Mouse (Mus musculus) midbrain, embryonic 11.5 days (tissue): ENCODE results near the gene Mrm1. TPM values are rescaled to one million over a fixed set of nuclear protein-coding genes. Genes with fewer than 3 reads are reported as not detected.
"Not testable (repeated sequence)": the region's sequence is repeated elsewhere in the genome, so short reads cannot be mapped to it uniquely, and the experiment has no call there.

Source experiments
- ATAC-seq: fragments of 200-750 bp; cut with Nextera tagmentation; 2 replicates; pipeline ENCODE4 v1.8.0; 2017; ENCODE audit warnings: moderate TSS enrichment, moderate library complexity; ENCODE audit not compliant: low FRiP score
- DNase-seq: peaks from one replicate; pipeline ENCODE4 v3.0.0; 2015; ENCODE audit warnings: low spot score; ENCODE audit errors: missing footprints
- H3K27ac ChIP-seq: fragments of 300-500 bp; sonication (generic); 2 replicates; pipeline ENCODE4 v1.5.1; 2014; ENCODE audit warnings: low read depth, low read length
- H3K27me3 ChIP-seq: fragments of 300-500 bp; sonication (generic); 2 replicates; pipeline ENCODE4 v1.6.1; 2014; ENCODE audit warnings: mild to moderate bottlenecking, low read length, moderate library complexity, mixed read lengths; ENCODE audit not compliant: control insufficient read depth, insufficient read depth
- H3K36me3 ChIP-seq: fragments of 300-500 bp; sonication (generic); 2 replicates; pipeline ENCODE4 v1.6.1; 2014; ENCODE audit warnings: mild to moderate bottlenecking, low read length, moderate library complexity, mixed read lengths; ENCODE audit not compliant: control insufficient read depth, insufficient read depth
- H3K4me1 ChIP-seq: fragments of 300-500 bp; sonication (generic); 2 replicates; pipeline ENCODE4 v1.6.1; 2014; ENCODE audit warnings: low read length; ENCODE audit not compliant: control insufficient read depth, insufficient read depth
- H3K4me2 ChIP-seq: fragments of 300-500 bp; sonication (generic); 2 replicates; pipeline ENCODE4 v1.6.1; 2014; ENCODE audit warnings: mild to moderate bottlenecking, moderate library complexity
- H3K4me3 ChIP-seq: fragments of 300-500 bp; sonication (generic); 2 replicates; pipeline ENCODE4 v1.5.1; 2014; ENCODE audit warnings: low read depth, low read length
- H3K9ac ChIP-seq: fragments of 300-500 bp; sonication (generic); 2 replicates; pipeline ENCODE4 v1.6.1; 2014; ENCODE audit warnings: low read length
- H3K9me3 ChIP-seq: fragments of 300-500 bp; sonication (generic); 2 replicates; pipeline ENCODE4 v1.6.1; 2016; ENCODE audit warnings: low read length; ENCODE audit not compliant: control insufficient read depth
- WGBS: fragments of 180-500 bp; shearing (Covaris S2); extraction: QIAGEN DNeasy Blood & Tissue Kit; methylation state at CpG from one replicate; pipeline ENCODE4 v1.1.7; 2014; 5-methylcytosine and 5-hydroxymethylcytosine counted together
- polyA plus RNA-seq: library from polyadenylated mRNA; unstranded; fragments of >200 nt; fragmentation: Nextera tagmentation; extraction: Ambion mirVana; gene quantifications from 2 replicates; pipeline ENCODE4 v1.2.1, GENCODE M21; 2014

The Mrm1 gene
- polyA plus RNA-seq, 1 experiment from 2014 or later, result 11.4 TPM

- WGBS, result 81% methylated on average over 11 of the region's 11 CpGs
- H3K36me3 ChIP-seq, H3K27me3 ChIP-seq, H3K4me1 ChIP-seq, H3K9me3 ChIP-seq, DNase-seq, ATAC-seq: not testable (repeated sequence)
- H3K4me3 ChIP-seq, result peak overlapping the region; percentile 48
- peak overlapping the region; percentile 70 for H3K9ac ChIP-seq
- H3K27ac ChIP-seq, result 0 out of 2 replicates have a peak overlapping the region, but pooled peaks have one; percentile 3
- peak overlapping the region; percentile 96 for H3K4me2 ChIP-seq
Measured at GRCm38 (mm10) chr11:84829495-84829894, 10.2 kb upstream of the Mrm1 start.

- 0 out of 2 replicates have a peak within 1 kb of the TSS, but pooled peaks have one; percentile 3 for H3K27ac ChIP-seq
- H3K4me3 ChIP-seq, result peak within 1 kb of the TSS; percentile 48
- H3K4me2 ChIP-seq, result peak within 1 kb of the TSS; percentile 96
- peaks cover 5% of the 10 kb centered on the region; the same call in 1 of the 2 replicates for H3K4me1 ChIP-seq
- no peaks in the 10 kb centered on the region for H3K9me3 ChIP-seq
- ATAC-seq, result peak; percentile 95
- under 1% methylated on average over 62 of the region's 62 CpGs for WGBS
- peak within 1 kb of the TSS; percentile 70 for H3K9ac ChIP-seq
- H3K27me3 ChIP-seq, result no peaks in the 10 kb centered on the region
- DNase-seq, result peak; percentile 97
- H3K36me3 ChIP-seq, result no peaks in the 10 kb centered on the region
Measured at GRCm38 (mm10) chr11:84828516-84829399, 9.4 kb upstream of the Mrm1 start, which contains the start of gene Dhrs11. TSS of gene Dhrs11 (minus strand) at chr11:84828994.

- Histone ChIP-seq H3K4me2 (peak overlapping the region; percentile 96), H3K9ac (peak overlapping the region; percentile 70; the same call in 1 of the 2 replicates), H3K9me3 (no peaks in the 10 kb centered on the region), H3K4me3 (peak overlapping the region; percentile 48), H3K27ac (no peak overlapping the region), H3K4me1 (peaks cover 5% of the 10 kb centered on the region; the same call in 1 of the 2 replicates), H3K27me3 (no peaks in the 10 kb centered on the region), H3K36me3 (no peaks in the 10 kb centered on the region)
- WGBS, result 43% methylated on average over 3 of the region's 3 CpGs
- DNase-seq, result no peak
- ATAC-seq, result no peak
Measured at GRCm38 (mm10) chr11:84827901-84828503, 8.7 kb upstream of the Mrm1 start.

- no peaks in the 10 kb centered on the region for H3K36me3 ChIP-seq
- no peaks in the 10 kb centered on the region for H3K27me3 ChIP-seq
- H3K9ac ChIP-seq, result no peak overlapping the region
- ATAC-seq (no peak), DNase-seq (no peak)
- peaks cover 5% of the 10 kb centered on the region; the same call in 1 of the 2 replicates for H3K4me1 ChIP-seq
- H3K9me3 ChIP-seq, result no peaks in the 10 kb centered on the region
- no peak overlapping the region for H3K4me3 ChIP-seq
- no peak overlapping the region for H3K4me2 ChIP-seq
- H3K27ac ChIP-seq, result no peak overlapping the region
Measured at GRCm38 (mm10) chr11:84827492-84827891, 8.2 kb upstream of the Mrm1 start.

GRCm38 (mm10) chr11:84826185-84826584 is 6.9 kb upstream of the Mrm1 start:
- DNase-seq (no peak), ATAC-seq (no peak)
- Histone ChIP-seq H3K4me1 (peaks cover 5% of the 10 kb centered on the region; the same call in 1 of the 2 replicates), H3K27ac (no peak overlapping the region), H3K9me3 (no peaks in the 10 kb centered on the region), H3K9ac (no peak overlapping the region), H3K27me3 (no peaks in the 10 kb centered on the region), H3K4me2 (no peak overlapping the region), H3K4me3 (no peak overlapping the region), H3K36me3 (no peaks in the 10 kb centered on the region)
- 80% methylated on average over 3 of the region's 3 CpGs for WGBS

- Histone ChIP-seq H3K27ac (no peak overlapping the region; the same call in 1 of the 2 replicates), H3K9me3 (no peaks in the 10 kb centered on the region), H3K4me3 (no peak overlapping the region), H3K4me1 (peaks cover 5% of the 10 kb centered on the region; the same call in 1 of the 2 replicates), H3K9ac (no peak overlapping the region), H3K4me2 (no peak overlapping the region), H3K36me3 (no peaks in the 10 kb centered on the region), H3K27me3 (no peaks in the 10 kb centered on the region)
- 90% methylated on average over 10 of the region's 10 CpGs for WGBS
- DNase-seq (no peak), ATAC-seq (no peak)
Measured at GRCm38 (mm10) chr11:84825261-84825807, 6.0 kb upstream of the Mrm1 start.

GRCm38 (mm10) chr11:84823484-84823897 is 4.2 kb upstream of the Mrm1 start:
- Histone ChIP-seq H3K36me3 (no peaks in the 10 kb centered on the region), H3K27ac (no peak overlapping the region), H3K9ac (no peak overlapping the region), H3K4me1 (peaks cover 10% of the 10 kb centered on the region), H3K9me3 (no peaks in the 10 kb centered on the region), H3K4me2 (no peak overlapping the region), H3K27me3 (no peaks in the 10 kb centered on the region), H3K4me3 (no peak overlapping the region)
- 60% methylated on average over 10 of the region's 10 CpGs for WGBS
- no peak for ATAC-seq
- no peak for DNase-seq

GRCm38 (mm10) chr11:84822487-84822886 is 3.2 kb upstream of the Mrm1 start:
- no peak for ATAC-seq
- Histone ChIP-seq H3K27ac (no peak overlapping the region), H3K27me3 (no peaks in the 10 kb centered on the region), H3K4me2 (no peak overlapping the region), H3K36me3 (no peaks in the 10 kb centered on the region), H3K9me3 (no peaks in the 10 kb centered on the region), H3K9ac (no peak overlapping the region; the same call in 1 of the 2 replicates), H3K4me3 (no peak overlapping the region), H3K4me1 (peaks cover 13% of the 10 kb centered on the region)
- no peak for DNase-seq
- 78% methylated on average over 5 of the region's 5 CpGs for WGBS
